Mouse (Mus musculus) embryo, embryonic 11.5 days (tissue): ENCODE data around the gene Hoxb2.

Experiments used
- DNase-seq: peaks from one replicate; pipeline ENCODE4 v3.0.0-alpha.2; 2012; ENCODE audit warnings: low read depth, low spot score

Hoxb2 gene

DNA sequence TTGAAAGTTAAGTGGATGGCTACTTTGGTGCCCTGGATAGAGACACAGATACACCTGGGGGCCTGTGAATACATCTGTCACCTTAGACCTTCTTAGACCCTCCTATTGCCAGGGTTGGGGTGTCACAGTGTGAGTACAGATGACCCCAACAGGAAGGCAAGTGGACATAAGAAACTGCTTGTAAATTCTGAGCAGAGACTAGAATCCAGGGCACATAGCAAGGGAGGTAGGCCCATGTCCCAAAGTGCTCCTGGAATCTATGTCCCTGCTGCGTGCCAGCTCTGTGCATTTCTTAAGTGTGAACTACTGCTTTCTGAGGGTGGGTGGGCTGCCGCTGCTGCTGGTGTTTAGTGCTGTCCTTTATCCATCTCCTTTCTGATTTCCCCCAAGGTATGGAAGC lies 466 bp downstream of the Hoxb2 start:
- no peak for DNase-seq

DNA sequence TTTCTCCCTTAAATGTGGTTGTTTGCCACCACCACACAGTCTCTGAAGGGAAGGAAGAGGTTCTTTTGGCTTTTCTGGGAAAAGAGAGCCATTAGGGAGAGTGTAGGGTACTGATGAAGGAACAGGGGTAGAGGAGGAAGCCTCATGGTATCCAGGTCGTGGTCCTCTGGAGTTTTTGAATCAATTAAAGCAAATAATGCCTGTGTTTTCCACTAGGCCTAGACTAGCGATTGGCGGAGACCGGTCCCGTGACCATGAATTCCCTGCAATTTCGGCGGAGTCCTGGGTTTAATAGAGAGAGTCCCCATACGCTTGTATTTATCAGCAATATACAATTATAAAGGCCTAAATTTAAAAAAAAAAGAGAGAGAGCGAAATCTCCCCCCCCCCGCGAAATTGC lies 987 bp downstream of the Hoxb2 start:
- no peak for DNase-seq

DNA sequence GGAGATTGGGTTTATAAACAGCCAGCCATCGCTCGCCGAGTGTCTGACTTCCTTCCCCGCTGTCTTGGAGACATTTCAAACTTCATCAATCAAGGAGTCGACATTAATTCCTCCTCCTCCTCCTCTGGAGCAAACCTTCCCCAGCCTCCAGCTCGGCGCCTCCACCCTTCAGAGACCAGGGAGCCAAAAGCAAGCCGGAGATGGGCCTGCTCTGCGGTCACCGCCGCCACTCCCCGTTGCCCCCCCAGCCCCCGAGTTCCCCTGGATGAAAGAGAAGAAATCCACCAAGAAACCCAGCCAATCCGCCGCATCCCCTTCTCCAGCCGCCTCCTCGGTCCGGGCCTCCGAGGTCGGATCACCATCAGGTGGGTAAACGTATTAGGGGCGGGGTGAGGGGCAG lies 1.5 kb downstream of the Hoxb2 start:
- DNase-seq = no peak

DNA sequence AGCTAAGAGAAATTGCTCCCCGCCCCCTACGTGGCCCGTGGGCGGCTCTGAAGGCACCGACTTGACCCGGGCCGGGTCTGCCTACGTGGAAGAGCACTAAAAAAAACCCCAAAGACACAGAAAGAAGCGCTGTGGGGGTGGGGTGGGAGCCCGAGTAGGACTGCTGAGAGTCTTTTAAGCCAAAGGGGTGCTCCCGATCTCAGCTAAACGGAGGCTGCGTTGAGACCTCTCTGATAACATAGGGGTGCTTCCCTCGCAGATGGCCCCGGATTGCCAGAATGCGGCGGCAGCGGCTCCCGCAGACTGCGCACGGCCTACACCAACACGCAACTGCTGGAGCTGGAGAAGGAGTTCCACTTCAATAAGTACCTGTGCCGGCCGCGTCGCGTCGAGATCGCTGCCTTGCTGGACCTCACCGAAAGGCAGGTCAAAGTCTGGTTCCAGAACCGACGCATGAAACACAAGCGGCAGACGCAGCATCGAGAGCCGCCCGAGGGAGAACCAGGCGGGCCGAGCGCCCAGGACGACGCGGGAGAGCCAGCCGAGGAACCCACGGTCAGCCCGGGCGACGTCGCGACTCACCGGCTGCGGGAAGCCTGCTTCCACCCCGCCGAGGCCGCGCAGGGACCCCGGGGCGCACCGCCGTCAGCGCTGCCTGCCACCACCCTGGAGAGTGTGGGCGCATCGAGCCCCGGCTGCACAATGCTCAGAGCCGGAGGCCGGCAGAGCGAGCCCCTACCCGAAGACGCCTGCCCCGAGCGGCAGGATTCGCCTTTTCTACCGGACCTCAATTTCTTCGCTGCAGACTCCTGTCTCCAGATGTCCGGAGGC lies 2.6 kb downstream of the Hoxb2 start:
- DNase-seq = no peak

DNA sequence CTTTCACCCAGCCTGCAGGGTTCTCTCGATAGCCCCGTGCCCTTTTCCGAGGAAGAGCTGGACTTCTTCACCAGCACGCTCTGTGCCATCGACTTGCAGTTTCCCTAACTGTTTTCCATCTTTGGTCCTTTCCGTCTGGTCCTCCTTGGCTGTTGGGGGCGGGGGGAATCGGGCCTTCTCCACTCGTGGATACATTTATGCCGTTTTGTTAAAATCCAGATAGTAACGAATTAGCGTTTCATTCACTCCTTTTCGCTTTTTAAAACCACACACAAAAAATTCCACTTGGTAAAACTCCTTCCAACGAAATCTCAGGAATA lies 3.2 kb downstream of the Hoxb2 start:
- no peak for DNase-seq

DNA sequence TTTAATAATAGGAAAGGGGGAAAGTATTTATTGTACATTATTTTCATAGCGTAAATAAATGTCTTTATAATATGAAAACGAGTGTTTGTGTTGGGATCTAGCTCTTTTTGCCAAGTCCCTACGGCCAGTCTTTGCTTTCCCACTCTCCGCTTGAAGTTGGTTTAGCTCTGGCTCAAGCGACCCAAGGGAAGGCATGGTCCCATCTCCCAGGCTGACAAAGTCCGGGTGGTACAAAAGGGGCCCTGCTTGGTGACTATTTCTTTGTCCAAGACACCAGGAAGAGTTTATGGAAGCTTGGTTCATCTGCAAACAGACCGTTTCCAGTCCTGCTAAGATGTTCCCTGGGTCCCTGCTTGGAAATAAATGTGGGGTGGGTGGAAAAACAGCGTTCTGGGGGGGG lies 3.6 kb downstream of the Hoxb2 start:
- DNase-seq = no peak

DNA sequence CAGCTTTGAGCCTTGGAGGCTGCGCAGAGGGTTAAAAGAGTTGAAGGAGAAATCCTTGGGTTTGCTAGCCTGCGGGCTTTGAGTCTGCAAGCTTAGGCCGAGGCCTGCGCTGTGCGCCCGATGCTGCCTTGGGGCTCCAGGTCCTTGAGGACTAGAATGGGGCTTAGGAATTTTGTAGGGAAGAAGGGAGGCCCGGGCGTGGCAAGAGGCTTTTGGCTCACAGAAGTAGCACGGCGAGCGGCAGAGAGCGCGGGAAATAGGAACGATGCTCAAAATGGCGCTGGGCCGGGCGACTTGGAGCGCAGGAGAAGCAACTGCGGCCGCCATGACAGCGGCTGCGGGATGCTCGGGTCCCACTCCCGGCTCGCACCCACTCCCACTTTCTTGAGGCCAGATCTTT lies 4.1 kb downstream of the Hoxb2 start:
- no peak for DNase-seq

DNA sequence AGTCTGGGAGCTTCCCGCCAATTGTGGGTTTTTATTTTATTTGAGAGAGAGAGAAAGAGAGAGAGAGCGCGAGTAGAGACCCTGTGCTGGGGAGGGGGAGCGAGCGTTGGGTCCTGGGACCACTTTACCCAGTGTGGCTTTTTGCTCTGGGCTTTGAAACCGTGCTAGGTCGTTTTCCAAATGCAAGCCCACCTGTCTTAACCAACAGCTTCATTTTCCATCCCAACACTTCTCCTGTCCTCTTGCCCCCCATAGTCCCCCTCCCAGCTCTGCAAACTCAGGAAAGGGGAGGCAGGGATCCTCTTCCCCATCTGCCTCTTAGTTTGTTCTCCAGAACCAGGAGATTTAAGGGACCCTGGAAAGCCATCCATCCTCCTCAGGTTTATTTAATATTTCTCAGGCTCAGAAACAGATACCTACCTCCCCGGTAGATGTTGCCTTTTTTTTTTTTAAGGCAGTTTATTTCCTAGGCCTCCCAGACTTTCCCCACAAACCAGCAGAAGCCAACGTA lies 4.5 kb downstream of the Hoxb2 start:
- no peak for DNase-seq

DNA sequence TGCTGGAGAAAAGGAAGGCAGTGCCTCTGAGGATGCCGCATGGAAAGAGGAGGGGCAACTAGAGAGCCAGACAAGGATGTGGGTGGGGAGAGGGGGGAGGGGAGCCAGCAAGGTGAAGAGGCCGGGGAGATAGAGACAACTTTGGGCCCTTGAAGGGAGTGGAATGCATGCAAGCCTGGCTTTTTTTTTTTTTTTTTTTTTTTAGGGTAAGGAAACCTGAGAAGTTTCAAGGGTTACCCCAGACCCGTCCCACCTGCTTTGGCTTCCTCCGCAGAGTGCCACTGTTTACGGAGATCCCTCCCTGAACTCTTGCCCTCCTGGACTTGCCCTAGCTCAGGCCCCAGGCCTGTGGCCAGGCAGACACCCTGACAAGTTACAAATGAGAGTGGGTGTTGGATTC lies 13.5 kb downstream of the Hoxb2 start:
- DNase-seq = no peak

DNA sequence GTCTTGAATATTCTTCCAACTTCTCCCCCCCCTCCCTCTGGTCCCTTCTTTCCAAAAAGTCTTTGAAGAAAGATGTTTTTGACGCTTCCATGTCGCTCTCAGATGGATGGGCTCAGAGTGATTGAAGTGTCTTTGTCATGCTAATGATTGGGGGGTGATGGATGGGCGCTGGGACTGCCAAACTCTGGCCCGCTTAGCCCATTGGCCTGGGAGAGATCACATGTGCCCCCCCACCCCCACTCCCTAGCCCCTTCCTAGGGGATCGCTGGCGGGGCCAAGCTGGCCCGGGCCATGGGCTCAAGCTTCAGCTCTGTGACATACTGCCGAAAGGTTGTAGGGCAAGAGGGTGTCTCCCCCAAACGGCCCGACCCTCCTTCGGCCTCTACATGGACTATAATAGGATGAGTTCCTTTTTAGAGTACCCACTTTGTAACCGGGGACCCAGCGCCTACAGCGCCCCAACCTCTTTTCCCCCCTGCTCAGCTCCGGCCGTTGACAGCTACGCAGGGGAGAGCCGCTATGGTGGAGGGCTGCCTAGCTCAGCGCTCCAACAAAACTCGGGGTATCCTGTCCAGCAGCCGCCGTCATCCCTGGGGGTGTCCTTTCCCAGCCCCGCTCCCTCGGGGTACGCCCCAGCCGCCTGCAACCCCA lies 15.2 kb downstream of the Hoxb2 start, which contains the start of gene Hoxb1:
Gene Hoxb1, plus strand, starts transcription at position 312 of the 651 bp plus-strand sequence.
- DNase-seq = no peak

DNA sequence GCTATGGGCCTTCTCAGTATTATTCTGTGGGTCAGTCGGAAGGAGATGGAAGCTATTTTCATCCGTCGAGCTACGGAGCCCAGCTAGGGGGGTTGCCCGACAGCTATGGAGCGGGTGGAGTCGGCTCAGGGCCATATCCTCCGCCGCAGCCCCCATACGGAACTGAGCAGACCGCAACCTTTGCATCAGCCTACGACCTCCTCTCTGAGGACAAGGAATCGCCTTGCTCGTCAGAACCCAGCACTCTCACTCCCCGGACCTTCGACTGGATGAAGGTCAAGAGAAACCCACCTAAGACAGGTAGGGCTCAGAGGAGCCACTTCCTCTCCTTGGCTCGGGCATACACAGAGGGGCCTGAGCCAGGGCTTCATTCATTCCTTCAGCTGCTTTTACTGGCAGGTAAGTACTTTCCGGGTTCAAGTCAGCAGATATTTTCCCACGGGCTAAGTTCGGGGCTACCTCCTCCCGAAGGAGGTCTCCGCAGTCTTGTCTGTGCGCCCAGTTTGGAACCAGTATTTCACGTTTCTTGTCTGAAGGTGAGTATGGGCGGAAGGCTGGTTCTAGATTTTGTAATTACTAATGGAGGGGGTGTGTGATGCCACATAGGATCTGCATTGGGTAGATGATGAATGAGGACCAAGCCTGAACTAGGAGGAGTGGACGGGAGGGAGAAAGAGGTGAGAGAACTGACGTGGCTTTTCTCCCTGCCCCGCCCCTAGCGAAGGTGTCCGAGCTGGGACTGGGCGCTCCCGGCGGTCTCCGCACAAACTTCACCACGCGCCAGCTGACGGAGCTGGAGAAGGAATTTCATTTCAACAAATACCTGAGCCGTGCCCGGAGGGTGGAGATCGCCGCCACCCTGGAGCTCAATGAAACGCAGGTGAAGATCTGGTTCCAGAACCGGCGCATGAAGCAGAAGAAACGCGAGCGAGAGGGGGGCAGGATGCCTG lies 16.0 kb downstream of the Hoxb2 start:
- DNase-seq = no peak

DNA sequence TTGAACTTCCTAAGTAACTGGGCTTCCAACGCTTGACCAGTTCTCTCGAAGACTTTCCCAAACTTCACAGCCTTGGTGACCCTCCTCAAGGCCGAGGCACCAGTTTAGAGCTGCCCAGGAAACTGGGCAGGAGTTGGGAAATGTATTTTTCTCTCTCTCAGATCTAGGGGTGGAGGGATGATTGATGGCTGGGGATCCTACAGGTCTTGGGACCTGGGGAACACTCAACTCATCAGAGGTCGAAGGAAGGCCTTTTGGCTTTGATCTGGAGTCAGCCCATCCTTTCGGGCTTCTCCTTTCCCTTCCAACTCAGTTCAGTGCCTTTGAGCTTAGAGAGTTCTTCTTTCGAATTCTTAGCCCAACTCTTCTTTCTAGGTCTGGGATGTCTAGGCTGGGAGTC lies 16.8 kb downstream of the Hoxb2 start:
- DNase-seq = no peak

DNA sequence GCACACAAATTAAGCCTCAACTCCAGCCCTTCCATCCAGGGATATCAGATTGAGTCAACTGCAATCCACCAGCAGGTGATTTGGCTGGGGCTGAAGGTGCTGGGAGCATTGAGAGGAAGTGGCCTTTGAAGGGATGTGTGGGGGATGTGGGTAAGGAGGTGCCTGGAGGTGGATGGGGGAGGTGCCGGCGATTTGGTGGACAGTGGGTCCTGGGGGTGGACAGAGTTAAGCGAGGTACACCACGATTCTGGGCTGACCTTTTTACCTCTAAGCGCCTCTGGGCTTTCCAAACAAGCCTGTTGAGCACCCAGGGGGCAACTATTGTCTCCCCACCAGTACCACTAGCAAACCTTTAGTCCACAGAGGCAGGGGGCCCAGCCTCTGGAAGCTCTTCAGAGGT lies 18.4 kb downstream of the Hoxb2 start:
- no peak for DNase-seq

DNA sequence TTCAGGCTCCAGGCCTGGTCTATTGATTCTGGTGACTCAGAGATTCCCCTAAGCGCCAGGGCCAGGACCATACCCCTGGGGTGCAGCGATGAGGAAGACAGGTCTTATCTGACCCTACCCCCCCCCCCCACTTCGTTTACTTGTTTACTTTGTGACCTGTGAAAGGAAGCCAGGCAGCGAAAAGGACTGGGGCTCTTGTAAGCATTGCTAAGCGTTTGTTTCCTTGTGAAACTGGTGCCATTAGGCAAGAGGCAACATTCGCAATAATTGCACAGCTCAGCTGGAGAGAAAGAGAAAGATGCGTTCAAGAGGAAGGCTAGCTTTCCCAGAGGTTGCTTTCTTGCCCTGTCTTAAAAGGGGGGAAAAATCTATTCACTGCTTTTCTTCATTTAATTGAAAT lies 18.8 kb downstream of the Hoxb2 start:
- no peak for DNase-seq

DNA sequence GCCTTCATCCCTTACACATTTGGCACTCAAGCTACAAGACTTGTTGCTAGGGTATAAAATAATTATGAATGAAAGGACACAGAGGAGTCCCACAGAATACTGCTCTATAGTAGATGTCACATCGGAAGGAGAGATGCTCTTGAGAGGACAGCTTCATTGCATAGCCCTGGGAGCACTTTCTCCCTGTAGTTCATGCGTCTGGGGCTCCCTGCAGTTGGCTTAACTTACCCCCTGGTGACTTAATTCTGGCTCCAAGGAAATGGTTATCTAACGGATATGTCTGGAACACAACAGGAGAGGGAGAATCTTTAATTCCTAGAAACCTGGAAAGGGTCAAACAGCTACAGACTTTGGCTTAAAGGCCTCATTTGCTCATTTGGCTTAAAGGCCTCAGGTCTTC lies 21.4 kb downstream of the Hoxb2 start:
- DNase-seq = no peak

DNA sequence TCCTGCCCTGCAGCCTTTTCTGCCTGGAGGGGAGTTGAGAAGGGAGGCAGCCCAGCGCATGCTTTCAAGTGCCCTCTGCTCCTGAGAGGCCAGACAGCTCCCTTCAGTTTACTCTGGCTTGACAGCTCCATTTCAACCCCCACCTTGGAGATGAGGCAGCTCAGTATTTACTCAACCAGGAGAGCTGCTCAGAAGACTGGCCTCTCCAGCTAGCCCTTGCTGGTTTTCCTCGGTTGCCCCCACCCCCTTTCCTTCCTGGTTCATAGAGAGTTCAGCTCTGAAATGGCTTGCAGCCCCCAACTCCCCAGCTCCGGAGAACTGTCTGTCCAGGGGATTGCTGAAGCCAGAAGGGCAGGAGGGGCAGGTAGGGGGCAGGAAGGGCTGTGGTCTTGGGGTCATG lies 22.2 kb downstream of the Hoxb2 start:
- no peak for DNase-seq

DNA sequence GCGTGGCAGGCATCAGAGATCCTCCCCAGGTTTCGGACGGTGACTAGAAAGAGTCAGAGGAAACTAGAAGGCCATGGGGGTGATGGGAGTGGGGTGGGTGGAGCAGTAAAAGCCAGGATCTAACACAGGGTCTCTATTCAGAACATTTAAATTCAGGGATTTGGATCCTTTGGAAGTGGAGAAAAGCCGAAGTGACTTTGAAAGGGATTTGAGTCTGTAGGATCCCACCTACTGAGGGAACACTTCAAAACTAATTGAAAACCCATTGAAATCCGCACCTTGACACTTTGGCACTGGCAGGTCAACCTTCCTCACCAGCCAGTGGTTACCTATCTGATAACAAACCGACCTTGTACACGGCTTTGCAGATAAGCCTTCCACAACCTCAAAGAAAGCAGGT lies 24.5 kb downstream of the Hoxb2 start:
- DNase-seq = no peak

DNA sequence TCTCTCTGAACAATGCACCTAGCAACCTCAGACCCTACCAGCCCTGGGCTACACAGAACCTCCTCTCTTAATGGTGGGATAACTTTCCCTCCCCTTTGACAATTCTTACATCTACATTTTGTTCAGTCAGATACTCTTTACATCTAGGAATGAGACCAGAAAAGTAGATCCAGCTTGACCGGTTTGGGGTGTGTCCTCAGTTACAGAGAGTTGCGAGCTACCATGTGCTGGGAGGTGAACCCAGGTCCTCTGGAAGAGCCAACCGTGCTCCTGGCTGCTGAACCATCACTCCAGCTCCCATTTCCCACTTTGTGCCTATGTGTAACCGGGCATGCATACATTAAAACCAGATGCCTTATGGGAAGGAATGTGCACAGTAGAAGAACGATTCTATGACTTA lies 33.1 kb downstream of the Hoxb2 start:
- DNase-seq = no peak

DNA sequence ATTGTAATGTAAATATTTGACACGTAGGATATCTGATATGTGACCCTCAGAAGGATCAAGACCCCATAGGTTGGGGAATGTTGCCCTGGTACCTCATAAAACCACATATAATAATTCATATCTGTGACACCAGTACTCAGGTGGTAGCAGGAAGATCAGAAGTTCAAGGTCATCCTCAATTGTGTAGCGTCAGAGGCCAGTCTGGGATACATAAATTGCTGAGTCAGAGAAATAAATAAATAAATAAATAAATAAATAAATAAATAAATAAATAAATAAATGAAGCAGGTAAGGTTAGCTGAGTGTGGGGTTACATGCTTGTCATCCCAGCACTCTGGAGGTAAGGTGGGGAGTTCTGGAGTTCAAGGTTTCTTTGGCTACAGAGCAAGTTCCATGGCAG lies 37.3 kb downstream of the Hoxb2 start:
- DNase-seq = no peak

DNA sequence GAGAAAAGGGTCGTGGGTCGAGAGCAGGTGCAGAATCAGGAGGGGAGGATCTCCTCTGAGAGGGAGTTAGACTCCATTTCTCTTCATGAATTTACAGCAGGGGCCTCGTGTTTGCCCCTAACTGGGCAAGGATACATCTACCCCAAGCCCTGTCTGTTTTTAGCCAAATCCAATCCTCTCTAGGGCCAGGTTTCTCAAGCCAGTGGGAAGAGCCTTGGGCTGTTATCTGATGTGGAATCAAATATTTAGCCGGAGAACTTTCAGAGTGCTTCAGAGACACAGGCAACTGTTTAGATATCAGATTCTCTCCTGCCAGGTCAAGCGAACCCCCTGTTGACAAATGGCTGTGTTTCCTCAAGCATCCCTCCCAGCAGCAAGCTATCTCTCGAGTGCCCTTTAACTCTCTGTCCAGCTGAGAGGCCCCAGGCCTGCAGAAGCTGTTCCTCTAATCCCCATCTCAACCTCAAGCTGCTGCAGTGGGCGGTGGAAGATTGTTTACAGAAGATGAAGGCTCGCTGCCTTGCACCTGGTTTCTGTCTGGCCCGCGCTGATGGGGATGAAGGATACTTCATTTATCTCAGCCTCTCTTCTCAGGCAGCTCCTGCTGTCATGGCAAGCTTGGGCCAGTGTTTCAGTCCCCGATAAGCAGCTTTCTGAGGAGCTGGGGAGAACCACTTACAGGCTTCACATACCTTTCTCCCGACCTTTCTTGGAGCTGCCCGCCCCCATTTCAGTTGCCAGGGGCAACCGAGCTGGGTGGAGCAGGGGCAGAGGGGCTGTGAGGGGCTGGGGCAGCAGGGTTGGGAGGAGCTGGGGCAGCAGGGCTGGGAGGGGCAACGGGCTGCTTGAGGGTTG lies 46.7 kb downstream of the Hoxb2 start:
- DNase-seq = no peak

DNA sequence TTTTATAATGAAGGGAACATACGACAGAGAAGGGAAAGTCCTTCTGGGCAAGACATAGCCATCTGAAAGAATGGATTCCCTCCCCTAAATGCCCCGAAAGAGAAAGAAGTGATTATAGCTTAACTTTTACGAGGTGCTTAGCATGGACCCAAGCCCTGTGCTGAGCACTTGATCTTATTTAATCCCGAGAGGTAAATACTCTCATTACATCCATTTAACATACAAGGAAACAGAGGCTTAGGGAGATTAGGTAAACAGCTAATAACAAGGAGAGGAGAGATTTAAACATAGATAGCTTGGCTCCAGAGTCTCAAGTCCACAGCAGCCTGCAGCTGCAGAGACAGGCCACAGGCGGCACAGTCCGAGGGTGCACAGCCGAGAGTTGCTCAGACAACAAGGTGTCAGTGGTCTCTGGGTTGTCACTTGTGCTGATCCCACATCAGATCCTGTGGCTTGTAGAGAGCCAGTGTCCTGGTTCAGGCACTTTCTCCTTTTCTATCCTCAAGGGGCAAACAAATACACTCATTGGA lies 47.5 kb downstream of the Hoxb2 start:
- DNase-seq = no peak
